Comparison of ENCODE assay signal across 16 mouse cellular contexts in the genomic region with DNA sequence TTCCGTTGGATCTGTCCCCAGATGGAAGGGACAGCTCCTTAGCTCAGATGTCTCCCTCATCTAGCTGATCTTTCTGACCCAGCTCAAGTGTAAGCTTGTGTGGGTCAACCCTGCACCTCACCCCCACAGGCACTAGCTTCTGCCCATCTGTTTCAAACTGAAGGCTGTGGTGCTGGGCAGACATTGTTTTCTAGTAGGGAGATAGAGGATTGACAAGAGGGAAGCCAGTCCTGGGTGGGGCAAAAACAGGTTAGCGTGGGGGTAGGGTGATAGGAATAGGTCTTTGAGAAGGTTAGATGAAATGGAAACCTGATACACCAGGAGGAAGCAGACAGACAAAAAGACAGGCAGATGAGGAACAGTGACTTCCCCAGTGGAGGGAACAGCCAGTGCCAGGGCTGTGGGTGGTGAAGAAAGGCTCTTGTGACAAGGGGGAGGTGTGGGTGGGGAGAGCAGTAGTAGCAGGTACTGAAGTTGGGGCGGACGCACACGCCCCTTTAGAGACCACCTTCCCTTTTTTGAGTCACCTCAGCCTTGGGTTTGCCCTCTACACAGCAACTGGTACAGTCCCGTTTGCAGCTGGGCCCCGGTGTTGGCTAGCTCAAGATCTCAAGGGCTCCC. TPM values are rescaled to one million over a fixed set of nuclear protein-coding genes. Genes with fewer than 3 reads are reported as not detected.
DNase-seq lines count a peak whose midpoint lies in the region; ATAC-seq and TF ChIP-seq lines count a peak whose summit lies in the region.
"Had no signal": no experiment of that assay in that cellular context is flagged by ENCODE, and none has a peak within 500 bp of the region (broad histone marks: within the 10 kb centered on the region; RNA-seq: fewer than 3 reads in every experiment).

No protein-coding gene starts in this region.

- TF ChIP-seq CTCF in left cerebral cortex, adult 2 months (IDR thresholded peaks at IDR 0.05), result no peak

- no peak for ATAC-seq in CD4-positive, CD25-positive, alpha-beta regulatory T cell, adult 4 months
- ATAC-seq: forebrain, embryonic 15.5 days had no signal

- intact Hi-C loops in left cerebral cortex, adult 2 months (cut with DNase I), result no loop called here
- intact Hi-C loops in left cerebral cortex, postnatal 4 days (cut with DNase I), result no loop called here

- peak overlapping the region; percentile 97; the same call in 1 of the 2 replicates for H3K27ac ChIP-seq in left cerebral cortex, adult 2 months
- H3K27ac ChIP-seq: embryonic facial prominence, embryonic 15.5 days; forebrain, embryonic 15.5 days; hindbrain, embryonic 13.5 days had no signal

- H3K4me3 ChIP-seq in left cerebral cortex, adult 2 months, result peak overlapping the region; percentile 69
- H3K4me3 ChIP-seq: embryonic facial prominence, embryonic 15.5 days; forebrain, embryonic 15.5 days; hindbrain, embryonic 13.5 days had no signal

- peak; percentile 60 for DNase-seq in CD4-positive, CD25-positive, alpha-beta regulatory T cell, adult 2 months (ENCODE audit: low read depth, low spot score)
- DNase-seq in left cerebral cortex, adult 2 months (ENCODE audit: extremely low spot score in 1 of 2, low spot score in 2 of 2), result no peak
- no peak for DNase-seq in left cerebral cortex, postnatal 4 days
- peak; percentile 65 for DNase-seq in CD4-positive helper T cell, adult 2 months (ENCODE audit: low read depth, low spot score)
- peak; percentile 78 for DNase-seq in induced T-regulatory cell, adult 2 months (ENCODE audit: low read depth)
- no peak for DNase-seq in kidney, postnatal 4 days
- no peak for DNase-seq in layer of hippocampus, postnatal 36 days
- DNase-seq: cerebellum, postnatal 25 days; gastrocnemius, postnatal 10 days; kidney, adult 18-20 months; liver; midbrain, embryonic 14.5 days had no signal

RNA-seq across cellular contexts. Expression of a gene that starts 1.9 kb away (rescaled TPM):
- 100 to 1,000 TPM in 1 of 2 experiments, 10 to 100 TPM in 1; 57.3 to 120 TPM for polyA plus RNA-seq in CD4-positive, CD25-positive, alpha-beta regulatory T cell, adult 4 months (2017; shearing (Covaris generic))
- 100 to 1,000 TPM; 155 to 210 TPM for total RNA-seq in left cerebral cortex, adult 2 months (2021)
- 10 to 100 TPM; 20.1 to 22.6 TPM for total RNA-seq in left cerebral cortex, postnatal 4 days (2021)
- total RNA-seq in layer of hippocampus, postnatal 36 days (2021), result 10 to 100 TPM; 53.8 to 63.8 TPM

RNA-seq across cellular contexts. Expression of a gene that starts 28.1 kb away (rescaled TPM):
- polyA plus RNA-seq in CD4-positive, CD25-positive, alpha-beta regulatory T cell, adult 4 months (2017; shearing (Covaris generic)), result 10 to 100 TPM; 67.8 to 79.0 TPM
- total RNA-seq in left cerebral cortex, adult 2 months (2021), result 10 to 100 TPM; 41.9 to 44.5 TPM
- total RNA-seq in left cerebral cortex, postnatal 4 days (2021), result 10 to 100 TPM; 36.5 to 37.1 TPM
- total RNA-seq in layer of hippocampus, postnatal 36 days (2021), result 10 to 100 TPM; 48.8 to 49.5 TPM

RNA-seq across cellular contexts. Expression of a gene that starts 32.0 kb away (rescaled TPM):
- polyA plus RNA-seq in CD4-positive, CD25-positive, alpha-beta regulatory T cell, adult 4 months (2017; shearing (Covaris generic)), result under 1 TPM in 1 of 2 experiments, not detected in 1; 0.47 TPM
- 100 to 1,000 TPM in 1 of 2 experiments, 10 to 100 TPM in 1; 89.7 to 107 TPM for total RNA-seq in left cerebral cortex, adult 2 months (2021)
- 10 to 100 TPM; 12.3 to 13.5 TPM for total RNA-seq in left cerebral cortex, postnatal 4 days (2021)
- 10 to 100 TPM; 68.7 to 70.3 TPM for total RNA-seq in layer of hippocampus, postnatal 36 days (2021)

RNA-seq across cellular contexts. Expression of a gene that starts 37.1 kb away (rescaled TPM):
- not detected for polyA plus RNA-seq in CD4-positive, CD25-positive, alpha-beta regulatory T cell, adult 4 months (2017; shearing (Covaris generic))
- total RNA-seq in left cerebral cortex, adult 2 months (2021), result under 1 TPM; 0.30 to 0.41 TPM
- under 1 TPM in 1 of 2 experiments, not detected in 1; 0.56 TPM for total RNA-seq in left cerebral cortex, postnatal 4 days (2021)
- total RNA-seq in layer of hippocampus, postnatal 36 days (2021), result under 1 TPM; 0.20 to 0.30 TPM

Comparison
In these comparisons a context has a peak if more than half of its experiments do, and no peak if none do; other contexts are left out.
1. RNA of a gene that starts 32.0 kb away (total RNA-seq): 89.7 to 107 TPM in left cerebral cortex, adult 2 months and 68.7 to 70.3 TPM in layer of hippocampus, postnatal 36 days; 12.3 to 13.5 TPM in left cerebral cortex, postnatal 4 days; every median in the first group is over 4 times any median in the second.
2. DNase-seq: peak in CD4-positive, CD25-positive, alpha-beta regulatory T cell, adult 2 months (single experiment), CD4-positive helper T cell, adult 2 months (single experiment) and induced T-regulatory cell, adult 2 months (single experiment); none in left cerebral cortex, adult 2 months (0 of 2), left cerebral cortex, postnatal 4 days (single experiment), kidney, postnatal 4 days (0 of 2) and layer of hippocampus, postnatal 36 days (0 of 2).